ENCODE assay signal across 16 mouse cellular contexts in the genomic region with DNA sequence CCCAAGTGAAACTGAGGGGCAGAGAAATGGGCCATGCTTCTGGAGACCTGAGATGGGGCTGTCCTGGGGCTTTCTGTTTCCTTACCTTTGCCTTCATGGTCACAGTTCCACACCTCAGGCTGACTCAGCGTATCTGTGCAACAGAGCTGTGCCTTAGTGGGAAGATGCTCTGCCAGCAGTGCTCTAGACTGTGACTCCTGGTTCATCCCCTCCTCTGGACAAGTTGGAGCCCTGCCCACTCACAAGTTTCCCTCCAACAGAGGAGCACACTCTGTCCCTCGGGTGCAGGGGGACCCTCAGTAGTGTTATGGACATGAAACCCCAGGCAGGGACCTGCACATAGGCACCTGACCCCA.
A peak's percentile ranks its signal among the peaks of the same experiment; 100 is the strongest.
DNase-seq lines count a peak whose midpoint lies in the region; ATAC-seq and TF ChIP-seq lines count a peak whose summit lies in the region.
"Had no signal": no experiment of that assay in that cellular context is flagged by ENCODE, and none has a peak within 500 bp of the region (broad histone marks: within the 10 kb centered on the region; RNA-seq: fewer than 3 reads in every experiment).

No protein-coding gene starts in this region.

- H3K27ac ChIP-seq in heart, embryonic 15.5 days = no peak overlapping the region
- H3K27ac ChIP-seq in heart, adult 2 months = no peak overlapping the region
- no peak overlapping the region for H3K27ac ChIP-seq in embryonic facial prominence, embryonic 13.5 days
- peak overlapping the region; percentile 88 for H3K27ac ChIP-seq in hindbrain, embryonic 13.5 days
- peak overlapping the region; percentile 84 for H3K27ac ChIP-seq in midbrain, embryonic 16.5 days (ENCODE audit: low read length)
- H3K27ac ChIP-seq in liver, embryonic 12.5 days = no peak overlapping the region
- H3K27ac ChIP-seq: limb, embryonic 15.5 days had no signal

- peaks cover 9% of the 10 kb centered on the region for H3K4me1 ChIP-seq in heart, embryonic 15.5 days (replicated peaks)
- no peaks in the 10 kb centered on the region for H3K4me1 ChIP-seq in heart, adult 2 months (ENCODE audit: control insufficient read depth, insufficient read depth, low read length)
- peaks cover 16% of the 10 kb centered on the region for H3K4me1 ChIP-seq in embryonic facial prominence, embryonic 13.5 days
- H3K4me1 ChIP-seq in hindbrain, embryonic 13.5 days (replicated peaks) = peaks cover 78% of the 10 kb centered on the region
- peaks cover 92% of the 10 kb centered on the region for H3K4me1 ChIP-seq in midbrain, embryonic 16.5 days (ENCODE audit: control insufficient read depth, insufficient read depth, low read length)
- peaks cover 4% of the 10 kb centered on the region; the same call in 1 of the 2 replicates for H3K4me1 ChIP-seq in liver, embryonic 12.5 days

- H3K27me3 ChIP-seq in heart, embryonic 15.5 days = peaks cover 10% of the 10 kb centered on the region
- no peaks in the 10 kb centered on the region for H3K27me3 ChIP-seq in heart, adult 2 months (ENCODE audit: control insufficient read depth, insufficient read depth, low read length)
- H3K27me3 ChIP-seq in embryonic facial prominence, embryonic 13.5 days = peaks cover 13% of the 10 kb centered on the region
- H3K27me3 ChIP-seq in hindbrain, embryonic 13.5 days = no peaks in the 10 kb centered on the region
- no peaks in the 10 kb centered on the region for H3K27me3 ChIP-seq in midbrain, embryonic 16.5 days (ENCODE audit: control insufficient read depth, insufficient read depth, low read depth, low read length)
- peaks cover 47% of the 10 kb centered on the region for H3K27me3 ChIP-seq in liver, embryonic 12.5 days (replicated peaks)
- H3K27me3 ChIP-seq: limb, embryonic 15.5 days had no signal

- ATAC-seq in heart, embryonic 15.5 days (replicated peaks; ENCODE audit: insufficient number of reproducible peaks, insufficient read depth, low FRiP score, low read depth) = 0 out of 2 replicates have a peak, but pooled peaks have one; percentile 26
- 0 out of 2 replicates have a peak, but pooled peaks have one; percentile 5 for ATAC-seq in embryonic facial prominence, embryonic 13.5 days (ENCODE audit: insufficient number of reproducible peaks, insufficient read depth, low FRiP score, low TSS enrichment, low read depth)
- peak; percentile 62 for ATAC-seq in hindbrain, embryonic 13.5 days (ENCODE audit: low FRiP score)
- ATAC-seq in midbrain, embryonic 16.5 days = peak; percentile 21
- no peak for ATAC-seq in liver, embryonic 12.5 days

- 52% methylated on average over 2 of the region's 2 CpGs for WGBS in heart, embryonic 15.5 days
- 65% methylated on average over 2 of the region's 2 CpGs for WGBS in heart, adult 2 months
- 51% methylated on average over 2 of the region's 2 CpGs for WGBS in embryonic facial prominence, embryonic 13.5 days
- WGBS in hindbrain, embryonic 13.5 days = 25% methylated on average over 2 of the region's 2 CpGs
- WGBS in midbrain, embryonic 16.5 days = 12% methylated on average over 2 of the region's 2 CpGs
- 38% methylated on average over 2 of the region's 2 CpGs for WGBS in liver, embryonic 12.5 days (ENCODE audit: insufficient replicate concordance)

- no peaks in the 10 kb centered on the region for H3K79me2 ChIP-seq in heart, adult 2 months (replicated peaks; ENCODE audit: control insufficient read depth, insufficient read depth, low read length)

- H3K4me3 ChIP-seq in heart, embryonic 15.5 days = no peak overlapping the region
- no peak overlapping the region for H3K4me3 ChIP-seq in heart, adult 2 months
- no peak overlapping the region for H3K4me3 ChIP-seq in embryonic facial prominence, embryonic 13.5 days
- H3K4me3 ChIP-seq in hindbrain, embryonic 13.5 days = no peak overlapping the region
- H3K4me3 ChIP-seq in midbrain, embryonic 16.5 days (ENCODE audit: low read depth, low read length) = no peak overlapping the region
- no peak overlapping the region for H3K4me3 ChIP-seq in liver, embryonic 12.5 days
- H3K4me3 ChIP-seq: erythroblast, embryonic 14.5 days; limb, embryonic 15.5 days; myocyte had no signal

- TF ChIP-seq POLR2A in heart, adult 2 months (IDR thresholded peaks at IDR 0.05; ENCODE audit: insufficient read depth, low read depth, low read length) = no peak

- DNase-seq in heart, adult 2 months = no peak
- no peak for DNase-seq in frontal cortex, postnatal 36 days (ENCODE audit: low spot score in 2 of 2)
- DNase-seq in right cerebral cortex, adult 2 months (ENCODE audit: low spot score in 2 of 2) = no peak
- DNase-seq: cerebellum, postnatal 10 days; heart, adult 18-20 months; kidney, adult 11 months; lung, postnatal 36 days; right cerebral cortex, postnatal 14 days had no signal

- TF ChIP-seq EP300 in heart, adult 2 months (IDR thresholded peaks at IDR 0.05; ENCODE audit: insufficient read depth, low read depth, low read length) = no peak

- no peaks in the 10 kb centered on the region for H3K36me3 ChIP-seq in heart, embryonic 15.5 days
- H3K36me3 ChIP-seq in heart, adult 2 months (ENCODE audit: control insufficient read depth, insufficient read depth, low read length) = no peaks in the 10 kb centered on the region
- H3K36me3 ChIP-seq in embryonic facial prominence, embryonic 13.5 days = no peaks in the 10 kb centered on the region
- no peaks in the 10 kb centered on the region for H3K36me3 ChIP-seq in hindbrain, embryonic 13.5 days
- H3K36me3 ChIP-seq in midbrain, embryonic 16.5 days (ENCODE audit: control insufficient read depth, insufficient read depth, low read length) = no peaks in the 10 kb centered on the region
- H3K36me3 ChIP-seq in liver, embryonic 12.5 days = no peaks in the 10 kb centered on the region
- H3K36me3 ChIP-seq: limb, embryonic 15.5 days had no signal

- no peaks in the 10 kb centered on the region for H3K9me3 ChIP-seq in heart, embryonic 15.5 days (replicated peaks)
- H3K9me3 ChIP-seq in embryonic facial prominence, embryonic 13.5 days = no peaks in the 10 kb centered on the region
- H3K9me3 ChIP-seq in hindbrain, embryonic 13.5 days = no peaks in the 10 kb centered on the region
- H3K9me3 ChIP-seq in midbrain, embryonic 16.5 days (replicated peaks; ENCODE audit: control insufficient read depth, low read length, poor library complexity, severe bottlenecking) = no peaks in the 10 kb centered on the region
- H3K9me3 ChIP-seq in liver, embryonic 12.5 days (replicated peaks) = no peaks in the 10 kb centered on the region
- H3K9me3 ChIP-seq: limb, embryonic 15.5 days had no signal

- no peak for TF ChIP-seq CTCF in heart, adult 2 months (IDR thresholded peaks at IDR 0.05)

- H3K4me2 ChIP-seq in heart, embryonic 15.5 days = no peak overlapping the region
- no peak overlapping the region for H3K4me2 ChIP-seq in embryonic facial prominence, embryonic 13.5 days
- H3K4me2 ChIP-seq in hindbrain, embryonic 13.5 days = peak overlapping the region; percentile 0; the same call in 1 of the 2 replicates
- peak overlapping the region; percentile 25; the same call in 1 of the 2 replicates for H3K4me2 ChIP-seq in midbrain, embryonic 16.5 days (ENCODE audit: low read length)
- no peak overlapping the region for H3K4me2 ChIP-seq in liver, embryonic 12.5 days
- H3K4me2 ChIP-seq: limb, embryonic 15.5 days had no signal

- intact Hi-C loops in heart, adult 2 months (cut with DNase I) = no loop called here

- no peak overlapping the region for H3K9ac ChIP-seq in heart, embryonic 15.5 days
- no peak overlapping the region for H3K9ac ChIP-seq in heart, adult 2 months (ENCODE audit: low read depth, low read length)
- H3K9ac ChIP-seq in embryonic facial prominence, embryonic 13.5 days = no peak overlapping the region
- peak overlapping the region; percentile 36; the same call in 1 of the 2 replicates for H3K9ac ChIP-seq in hindbrain, embryonic 13.5 days
- peak overlapping the region; percentile 52 for H3K9ac ChIP-seq in midbrain, embryonic 16.5 days (ENCODE audit: low read depth, low read length)
- H3K9ac ChIP-seq in liver, embryonic 12.5 days = no peak overlapping the region
- H3K9ac ChIP-seq: limb, embryonic 15.5 days had no signal

Comparison
In these comparisons a context has a peak if more than half of its experiments do, and no peak if none do; other contexts are left out.
1. H3K27ac ChIP-seq: peak in hindbrain, embryonic 13.5 days (single experiment) and midbrain, embryonic 16.5 days (single experiment); none in heart, embryonic 15.5 days (single experiment), heart, adult 2 months (single experiment), embryonic facial prominence, embryonic 13.5 days (single experiment) and liver, embryonic 12.5 days (single experiment).
2. H3K4me2 ChIP-seq: peak in hindbrain, embryonic 13.5 days (single experiment) and midbrain, embryonic 16.5 days (single experiment); none in heart, embryonic 15.5 days (single experiment), embryonic facial prominence, embryonic 13.5 days (single experiment) and liver, embryonic 12.5 days (single experiment).
3. H3K9ac ChIP-seq: peak in hindbrain, embryonic 13.5 days (single experiment) and midbrain, embryonic 16.5 days (single experiment); none in heart, embryonic 15.5 days (single experiment), heart, adult 2 months (single experiment), embryonic facial prominence, embryonic 13.5 days (single experiment) and liver, embryonic 12.5 days (single experiment).